Mouse (Mus musculus): ENCODE results near the gene Nenf. TPM values are rescaled to one million over a fixed set of nuclear protein-coding genes. Genes with fewer than 3 reads are reported as not detected.

The Nenf gene
- total and polyA plus RNA-seq, 2 experiments from 2014 or later, result 170 to 189 TPM

DNA sequence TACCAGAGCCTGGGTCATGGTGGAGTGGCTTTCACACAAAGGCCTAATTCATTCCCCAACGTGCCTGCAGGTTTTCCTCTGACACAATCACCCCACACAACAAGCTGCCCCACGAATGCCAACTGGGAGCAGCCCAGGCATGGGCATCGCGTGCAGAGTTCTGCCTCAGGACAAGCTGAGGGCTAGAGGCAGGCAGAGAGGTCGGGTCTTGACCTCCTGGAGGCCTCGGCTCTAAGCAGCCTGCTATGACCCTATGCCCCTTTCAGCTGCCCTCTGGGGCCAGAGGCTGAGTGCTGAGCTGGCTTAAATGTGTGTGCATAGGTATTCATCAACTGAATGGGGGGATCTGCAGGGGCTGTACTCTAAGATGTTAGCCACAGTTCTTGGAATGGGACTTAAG is 56.1 kb downstream of the Nenf start:
- H3K4me1 ChIP-seq (ENCODE audit: insufficient read depth), result no peaks in the 10 kb centered on the region
- DNase-seq (no peak), ATAC-seq (no peak)
- no peaks in the 10 kb centered on the region for H3K27me3 ChIP-seq (ENCODE audit: insufficient read depth, low read length)
- H3K36me3 ChIP-seq (ENCODE audit: insufficient read depth), result no peaks in the 10 kb centered on the region
- no peak for TF ChIP-seq CTCF (IDR thresholded peaks at IDR 0.05; ENCODE audit: low read depth)
- no peak overlapping the region for H3K9ac ChIP-seq
- H3K4me2 ChIP-seq (ENCODE audit: low read depth), result no peak overlapping the region
- 0 out of 2 replicates have a peak overlapping the region, but pooled peaks have one; percentile 21 for H3K27ac ChIP-seq (ENCODE audit: low read depth, low read length)
- WGBS, result 26% methylated on average over 6 of the region's 6 CpGs
- H3K4me3 ChIP-seq (ENCODE audit: low read depth, low read length), result no peak overlapping the region
- H3K9me3 ChIP-seq (ENCODE audit: low read length), result no peaks in the 10 kb centered on the region

DNA sequence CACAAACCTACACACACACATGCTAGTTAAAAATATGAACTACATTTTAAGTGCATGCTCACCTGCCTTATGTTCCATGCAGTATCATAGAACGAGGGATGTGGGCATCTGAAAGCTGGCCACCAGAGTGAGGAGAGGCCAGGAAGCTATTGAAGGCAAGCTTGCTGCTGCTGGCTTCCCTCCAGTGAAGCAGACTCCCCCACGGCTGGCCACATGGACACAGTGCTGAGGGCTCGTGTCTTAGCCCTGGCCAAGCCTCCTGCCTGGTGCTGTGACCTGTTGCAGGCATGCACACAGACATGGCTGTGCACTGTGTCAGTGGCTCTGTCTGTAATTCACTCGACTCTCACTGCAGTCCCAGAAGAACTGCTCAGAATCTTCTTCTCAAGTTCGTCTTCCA is 58.3 kb downstream of the Nenf start:
- Histone ChIP-seq H3K4me2 (ENCODE audit: low read depth) (no peak overlapping the region), H3K4me3 (ENCODE audit: low read depth, low read length) (no peak overlapping the region), H3K27ac (ENCODE audit: low read depth, low read length) (no peak overlapping the region), H3K36me3 (ENCODE audit: insufficient read depth) (no peaks in the 10 kb centered on the region), H3K9ac (no peak overlapping the region), H3K9me3 (ENCODE audit: low read length) (no peaks in the 10 kb centered on the region), H3K27me3 (ENCODE audit: insufficient read depth, low read length) (no peaks in the 10 kb centered on the region), H3K4me1 (ENCODE audit: insufficient read depth) (no peaks in the 10 kb centered on the region)
- no peak for TF ChIP-seq CTCF (IDR thresholded peaks at IDR 0.05; ENCODE audit: low read depth)
- 72% methylated on average over 5 of the region's 5 CpGs for WGBS
- DNase-seq (no peak), ATAC-seq (no peak)

DNA sequence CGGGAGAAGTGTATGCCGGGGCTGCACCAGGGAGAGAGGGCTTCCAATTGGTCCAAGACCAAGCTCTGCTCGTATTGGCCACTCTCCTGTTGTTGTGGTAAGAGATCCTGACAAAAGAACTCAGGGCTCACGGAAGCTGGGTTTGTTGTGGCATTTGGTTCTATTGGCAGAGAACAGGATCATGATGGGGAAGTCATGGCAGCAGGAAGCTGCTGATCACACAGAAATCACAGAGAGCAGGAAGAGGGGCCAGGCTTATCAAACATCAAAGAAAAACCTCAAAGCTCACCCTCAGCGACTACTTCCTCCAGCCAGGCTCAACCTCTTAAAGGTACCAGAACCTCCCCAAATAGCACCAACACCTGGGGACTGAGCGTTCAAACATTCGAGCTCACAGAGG is 58.9 kb downstream of the Nenf start:
- ATAC-seq (peak; percentile 16; the same call in 1 of the 2 replicates), DNase-seq (no peak)
- Histone ChIP-seq H3K36me3 (ENCODE audit: insufficient read depth) (no peaks in the 10 kb centered on the region), H3K4me2 (ENCODE audit: low read depth) (no peak overlapping the region), H3K27ac (ENCODE audit: low read depth, low read length) (no peak overlapping the region), H3K4me1 (ENCODE audit: insufficient read depth) (no peaks in the 10 kb centered on the region), H3K9ac (no peak overlapping the region), H3K9me3 (ENCODE audit: low read length) (no peaks in the 10 kb centered on the region), H3K27me3 (ENCODE audit: insufficient read depth, low read length) (no peaks in the 10 kb centered on the region), H3K4me3 (ENCODE audit: low read depth, low read length) (no peak overlapping the region)
- WGBS, result 30% methylated on average over 7 of the region's 7 CpGs
- no peak for TF ChIP-seq CTCF (IDR thresholded peaks at IDR 0.05; ENCODE audit: low read depth)

DNA sequence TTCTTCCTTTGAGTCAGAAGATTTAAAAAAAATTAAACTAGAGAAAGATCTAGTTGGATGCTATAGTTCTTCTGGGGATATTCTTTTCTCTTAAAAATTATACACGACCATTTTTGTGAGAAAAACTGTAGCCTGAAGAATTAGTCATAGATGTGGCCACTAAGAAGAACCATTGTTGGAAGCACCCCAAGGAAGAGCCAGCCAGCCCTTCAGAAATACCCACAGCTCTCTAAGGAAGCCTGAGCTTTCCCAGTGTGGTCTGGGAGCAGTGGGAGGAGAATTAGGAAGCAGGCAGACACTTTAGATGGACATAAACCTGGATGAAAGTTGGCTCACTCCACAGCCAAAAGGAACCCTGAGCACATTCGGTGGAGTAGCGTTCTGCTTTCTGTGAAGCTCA is 59.5 kb downstream of the Nenf start:
- Histone ChIP-seq H3K9ac (no peak overlapping the region), H3K27me3 (ENCODE audit: insufficient read depth, low read length) (no peaks in the 10 kb centered on the region), H3K9me3 (ENCODE audit: low read length) (no peaks in the 10 kb centered on the region), H3K27ac (ENCODE audit: low read depth, low read length) (no peak overlapping the region), H3K4me3 (ENCODE audit: low read depth, low read length) (no peak overlapping the region), H3K36me3 (ENCODE audit: insufficient read depth) (no peaks in the 10 kb centered on the region), H3K4me1 (ENCODE audit: insufficient read depth) (no peaks in the 10 kb centered on the region), H3K4me2 (ENCODE audit: low read depth) (no peak overlapping the region)
- TF ChIP-seq CTCF (IDR thresholded peaks at IDR 0.05; ENCODE audit: low read depth), result no peak
- no peak for DNase-seq
- no peak for ATAC-seq
- 62% methylated on average over 3 of the region's 3 CpGs for WGBS

DNA sequence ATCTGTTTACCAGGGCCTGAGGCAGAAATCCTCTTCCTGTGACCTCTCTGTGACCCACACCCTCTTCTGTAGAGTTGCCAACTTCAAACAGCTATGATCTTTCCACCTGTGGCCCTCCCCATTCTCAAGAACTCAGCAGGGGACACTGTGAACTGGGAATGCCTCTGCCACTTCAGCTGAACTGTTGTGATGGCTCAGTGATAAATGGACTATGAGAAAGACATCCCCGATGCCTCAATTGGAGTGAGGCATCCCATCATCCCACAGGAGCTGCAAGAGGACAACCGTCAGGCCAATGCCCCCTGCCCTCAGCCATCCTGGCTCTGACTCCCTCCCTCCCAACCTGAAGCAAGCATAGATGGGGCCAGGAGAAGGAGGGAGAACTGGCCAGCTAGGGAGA is 60.0 kb downstream of the Nenf start:
- no peaks in the 10 kb centered on the region for H3K9me3 ChIP-seq (ENCODE audit: low read length)
- no peak for DNase-seq
- H3K27ac ChIP-seq (ENCODE audit: low read depth, low read length), result no peak overlapping the region
- no peak overlapping the region for H3K4me3 ChIP-seq (ENCODE audit: low read depth, low read length)
- ATAC-seq, result no peak
- no peaks in the 10 kb centered on the region for H3K36me3 ChIP-seq (ENCODE audit: insufficient read depth)
- no peak overlapping the region for H3K9ac ChIP-seq
- no peaks in the 10 kb centered on the region for H3K4me1 ChIP-seq (ENCODE audit: insufficient read depth)
- no peak for TF ChIP-seq CTCF (IDR thresholded peaks at IDR 0.05; ENCODE audit: low read depth)
- no peaks in the 10 kb centered on the region for H3K27me3 ChIP-seq (ENCODE audit: insufficient read depth, low read length)
- 65% methylated on average over 2 of the region's 2 CpGs for WGBS
- H3K4me2 ChIP-seq (ENCODE audit: low read depth), result no peak overlapping the region

DNA sequence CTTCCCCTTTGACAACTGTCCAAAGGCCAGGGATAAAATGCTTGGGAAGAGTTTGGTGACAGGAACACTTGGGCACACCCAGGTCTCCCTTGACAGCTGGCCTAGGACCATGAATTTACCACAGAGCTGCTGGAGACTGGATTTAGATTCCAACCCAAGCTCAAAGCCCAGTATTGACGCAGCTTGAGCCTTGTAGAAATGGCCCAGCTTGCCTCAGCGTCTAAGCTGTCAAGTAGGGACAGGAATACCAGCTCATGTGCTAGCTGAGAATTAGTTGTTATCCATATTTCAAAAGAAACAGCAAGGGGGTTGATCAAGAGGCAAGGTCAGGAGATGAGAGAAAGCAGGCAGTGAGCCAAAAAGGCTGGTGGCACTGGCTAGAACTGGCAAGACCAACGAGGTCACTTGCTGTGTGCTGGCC is 60.6 kb downstream of the Nenf start:
- Histone ChIP-seq H3K4me1 (ENCODE audit: insufficient read depth) (no peaks in the 10 kb centered on the region), H3K27ac (ENCODE audit: low read depth, low read length) (no peak overlapping the region), H3K9me3 (ENCODE audit: low read length) (no peaks in the 10 kb centered on the region), H3K27me3 (ENCODE audit: insufficient read depth, low read length) (no peaks in the 10 kb centered on the region), H3K4me3 (ENCODE audit: low read depth, low read length) (no peak overlapping the region), H3K9ac (no peak overlapping the region), H3K4me2 (ENCODE audit: low read depth) (no peak overlapping the region), H3K36me3 (ENCODE audit: insufficient read depth) (no peaks in the 10 kb centered on the region)
- no peak for ATAC-seq
- WGBS, result 83% methylated on average over 3 of the region's 3 CpGs
- DNase-seq, result no peak
- no peak for TF ChIP-seq CTCF (IDR thresholded peaks at IDR 0.05; ENCODE audit: low read depth)

Other genes with a start within 250 kb of the Nenf start
- gene Batf3, start 220.3 kb downstream of the Nenf start, total RNA-seq (2014; rRNA removed), result 1.4 and 1.8 TPM in 2 replicates
- gene Batf3, start 220.3 kb downstream of the Nenf start, polyA plus RNA-seq (2015; fragmentation: Nextera tagmentation; extraction: Ambion mirVana), result 1.2 and 1.3 TPM in 2 replicates
- not detected in 2 replicates for gene Fam71a, start 153.4 kb downstream of the Nenf start, total RNA-seq (2014; rRNA removed)
- not detected in 2 replicates for gene Fam71a, start 153.4 kb downstream of the Nenf start, polyA plus RNA-seq (2015; fragmentation: Nextera tagmentation; extraction: Ambion mirVana)
- 0.62 and 1.5 TPM in 2 replicates for gene Atf3, start 100.2 kb downstream of the Nenf start, total RNA-seq (2014; rRNA removed)
- gene Atf3, start 100.2 kb downstream of the Nenf start, polyA plus RNA-seq (2015; fragmentation: Nextera tagmentation; extraction: Ambion mirVana), result 1.1 and 1.4 TPM in 2 replicates
- 20.2 and 28.3 TPM in 2 replicates for gene Tmem206, start 7.7 kb upstream of the Nenf start, total RNA-seq (2014; rRNA removed)
- gene Tmem206, start 7.7 kb upstream of the Nenf start, polyA plus RNA-seq (2015; fragmentation: Nextera tagmentation; extraction: Ambion mirVana), result 26.1 and 30.8 TPM in 2 replicates
- gene Ppp2r5a, start 85.1 kb upstream of the Nenf start, total RNA-seq (2014; rRNA removed), result 36.6 and 39.2 TPM in 2 replicates
- gene Ppp2r5a, start 85.1 kb upstream of the Nenf start, polyA plus RNA-seq (2015; fragmentation: Nextera tagmentation; extraction: Ambion mirVana), result 10.1 and 11.5 TPM in 2 replicates

Measured in forebrain, postnatal 0 days (tissue).